Mouse (Mus musculus) lung, postnatal 36 days (tissue): ENCODE results near the gene Tmem268.
A peak's percentile ranks its signal among the peaks of the same experiment; 100 is the strongest.

ENCODE experiments used
- DNase-seq: peaks from one replicate; pipeline ENCODE4 v3.0.0; 2022; ENCODE audit warnings: mixed read lengths

The Tmem268 gene

DNA sequence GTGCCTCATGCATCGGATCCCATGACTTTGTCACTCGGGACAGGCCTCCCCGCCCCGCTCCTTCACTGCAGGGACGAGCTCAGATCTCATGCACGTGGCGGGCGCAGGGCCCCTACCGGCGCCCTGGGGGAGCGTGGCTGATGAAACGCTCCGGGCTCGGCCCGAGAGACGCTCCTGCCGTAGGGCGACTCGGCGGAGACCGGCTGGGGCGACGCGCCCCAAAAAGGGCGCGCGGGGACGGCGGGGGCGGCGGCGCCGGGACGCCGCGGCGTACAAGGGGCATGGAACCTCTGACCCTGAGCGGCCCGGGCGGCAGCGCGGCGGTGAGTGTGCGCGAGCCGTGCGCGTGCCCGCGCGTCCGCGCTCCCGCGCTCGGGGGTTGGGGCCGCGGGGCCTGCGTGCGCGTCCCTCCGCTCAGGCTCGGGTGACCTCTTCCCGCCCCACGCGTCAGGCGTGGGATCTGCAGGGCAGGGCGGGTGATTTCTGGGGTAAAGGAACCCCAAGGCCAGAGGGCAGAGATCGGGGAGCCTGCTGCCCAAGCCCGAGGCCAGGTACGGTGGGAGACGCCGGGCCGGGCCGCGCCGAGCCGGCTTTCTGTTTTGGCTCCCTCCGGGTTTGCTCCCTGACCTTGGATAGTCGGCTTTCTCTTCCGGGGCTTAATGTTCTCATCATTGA lies at the start of gene Tmem268:
Gene Tmem268 (plus strand): TSS at position 375 of the 675 bp plus-strand sequence.
- DNase-seq: peak; percentile 78

DNA sequence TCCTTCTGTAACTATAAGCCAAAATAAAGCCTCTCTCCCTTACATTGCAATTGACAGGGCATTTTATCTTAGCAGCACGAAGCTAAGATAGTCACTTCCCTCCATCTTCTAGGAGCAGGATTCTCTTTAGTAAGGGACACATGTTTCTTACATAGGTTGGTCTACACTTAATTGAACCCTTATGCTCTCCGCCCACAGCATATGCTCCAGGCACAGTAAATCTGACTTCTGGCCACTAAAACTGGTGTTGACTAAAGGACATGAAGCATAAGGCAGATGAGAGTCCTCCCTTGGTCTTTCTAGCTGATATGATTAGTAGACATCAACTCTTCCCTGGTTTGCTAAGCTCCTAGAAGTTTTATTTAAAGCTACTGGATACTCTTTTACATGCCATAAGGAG lies 45.7 kb upstream of the Tmem268 start:
- no peak for DNase-seq

DNA sequence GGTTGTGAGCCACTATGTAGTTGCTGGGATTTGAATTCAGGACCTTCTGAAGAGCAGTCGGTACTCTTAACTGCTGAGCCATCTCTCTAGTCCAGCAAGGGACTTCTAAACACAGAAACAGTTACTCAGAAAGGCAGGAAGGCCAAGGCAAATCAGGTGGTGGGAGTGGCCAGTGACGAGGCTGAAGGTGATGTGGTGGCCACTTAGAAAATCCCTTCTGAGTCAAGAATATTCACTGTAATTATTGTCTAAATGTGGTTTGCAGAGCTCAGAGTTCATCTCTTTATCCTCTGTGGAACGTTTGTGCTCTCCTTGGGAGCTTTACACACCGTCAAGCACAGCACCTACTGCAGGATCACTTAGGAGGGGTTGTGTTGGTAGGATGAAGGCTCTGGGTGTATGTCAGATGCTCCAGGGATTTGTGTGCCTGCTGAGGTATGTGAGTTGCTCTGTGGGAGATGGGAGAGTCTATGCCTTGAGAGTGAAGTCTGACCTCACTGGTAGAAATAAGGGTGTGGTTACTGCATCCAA lies 44.1 kb upstream of the Tmem268 start:
- DNase-seq: no peak

DNA sequence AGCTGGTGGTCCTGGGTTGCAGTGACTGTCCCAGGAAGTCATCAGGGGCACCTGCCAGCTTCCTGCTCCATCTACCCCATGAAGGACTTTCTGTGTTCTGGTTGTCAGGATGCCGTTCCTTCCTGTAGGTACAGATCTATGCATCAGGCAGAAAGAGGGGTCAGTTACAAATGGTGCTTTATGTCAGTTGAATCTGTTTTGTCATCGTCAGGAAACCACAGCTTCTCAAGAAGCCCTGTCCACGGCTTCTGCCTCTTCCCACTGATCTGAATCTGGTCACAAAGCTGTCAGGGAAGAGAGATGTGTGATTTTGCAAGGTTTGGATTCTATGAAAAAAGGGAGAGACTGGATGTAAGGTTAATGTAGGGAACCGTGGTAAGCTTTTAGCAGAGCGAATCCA lies 43.6 kb upstream of the Tmem268 start:
- no peak for DNase-seq

DNA sequence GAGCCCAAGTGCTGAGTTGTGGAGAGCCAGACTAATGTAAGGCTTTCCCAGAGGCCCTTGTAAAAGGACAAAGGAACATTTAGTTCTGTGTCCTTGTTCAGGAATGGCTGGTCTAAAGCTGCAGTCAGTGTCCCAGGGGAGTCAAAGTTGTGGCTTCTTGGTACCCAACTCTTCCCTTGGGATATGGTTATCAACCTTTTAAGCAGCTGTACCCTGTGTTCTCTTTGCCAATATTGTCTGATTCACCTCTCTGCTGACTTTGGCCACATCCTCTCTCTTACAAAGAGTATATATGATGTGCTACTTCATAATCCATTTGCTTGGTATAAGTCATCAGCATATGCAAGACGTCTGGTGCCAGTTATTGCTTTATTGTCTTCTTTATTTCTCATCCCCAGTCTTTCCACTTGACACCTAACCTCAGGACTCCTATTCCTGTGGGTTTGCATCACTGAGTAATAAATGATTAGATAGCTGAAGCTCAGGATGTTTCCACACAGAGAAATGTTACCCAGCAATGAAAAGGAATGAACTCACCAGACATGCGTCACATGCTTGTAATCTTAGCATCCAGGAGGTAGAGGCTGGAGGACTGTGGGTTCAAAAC lies 36.7 kb upstream of the Tmem268 start:
- no peak for DNase-seq

DNA sequence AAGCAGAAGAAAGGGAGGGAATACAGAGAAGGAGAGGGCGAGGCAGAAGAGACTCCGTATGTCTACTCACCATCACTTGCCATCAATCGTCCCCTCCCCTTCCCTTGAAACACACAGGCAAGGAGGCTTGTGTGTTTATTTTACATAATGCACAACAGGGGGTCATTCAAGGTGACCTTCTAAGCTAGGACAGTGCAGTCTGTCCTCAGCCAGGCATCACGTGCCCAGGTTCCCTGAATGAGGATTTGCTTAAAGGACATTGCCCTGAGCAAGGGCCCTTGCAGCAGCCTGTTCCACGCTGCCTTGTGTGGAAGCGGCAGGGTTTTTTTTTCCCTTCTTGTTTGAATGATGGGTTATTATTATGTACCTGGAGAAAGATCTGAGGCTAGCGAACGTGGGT lies 33.1 kb upstream of the Tmem268 start:
- DNase-seq: no peak

DNA sequence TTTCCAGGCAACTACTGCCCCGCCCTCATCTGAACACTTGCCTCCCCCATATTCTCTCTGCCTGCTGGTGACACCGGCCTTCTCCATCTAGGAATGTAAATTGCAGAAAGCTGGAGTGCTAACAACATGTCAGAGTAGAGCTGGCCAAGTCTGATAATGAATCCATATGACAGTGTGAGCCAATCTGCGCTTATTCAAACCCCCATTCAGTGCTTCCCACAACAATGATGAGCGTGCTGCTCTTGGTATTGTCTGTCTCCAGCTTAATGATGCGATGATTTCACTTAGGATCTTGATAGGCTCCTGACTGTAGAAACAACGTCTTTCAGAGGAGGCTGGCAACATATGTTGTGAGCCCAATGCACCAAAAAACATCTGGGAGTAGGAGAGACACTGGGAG lies 29.6 kb upstream of the Tmem268 start:
- no peak for DNase-seq

DNA sequence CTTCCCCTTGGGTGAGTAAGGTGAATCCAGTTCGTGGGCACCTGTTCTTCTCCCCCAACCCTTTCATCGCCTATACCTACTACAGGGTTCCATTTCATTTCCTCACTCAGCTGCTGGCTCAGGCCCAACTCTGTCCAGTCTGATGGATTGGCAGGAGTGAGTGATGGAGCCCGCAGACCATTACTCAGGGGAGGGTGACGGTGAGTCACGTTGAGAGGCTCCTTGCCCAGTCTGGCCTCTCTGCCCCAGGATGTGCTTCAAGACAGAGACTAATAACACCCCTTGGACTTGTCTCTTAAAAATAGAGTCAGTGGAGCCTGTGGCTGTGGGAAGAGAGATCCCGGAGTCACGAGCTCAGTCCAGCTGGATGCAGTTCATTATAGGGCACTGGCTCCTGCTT lies 28.2 kb upstream of the Tmem268 start:
- DNase-seq: no peak

DNA sequence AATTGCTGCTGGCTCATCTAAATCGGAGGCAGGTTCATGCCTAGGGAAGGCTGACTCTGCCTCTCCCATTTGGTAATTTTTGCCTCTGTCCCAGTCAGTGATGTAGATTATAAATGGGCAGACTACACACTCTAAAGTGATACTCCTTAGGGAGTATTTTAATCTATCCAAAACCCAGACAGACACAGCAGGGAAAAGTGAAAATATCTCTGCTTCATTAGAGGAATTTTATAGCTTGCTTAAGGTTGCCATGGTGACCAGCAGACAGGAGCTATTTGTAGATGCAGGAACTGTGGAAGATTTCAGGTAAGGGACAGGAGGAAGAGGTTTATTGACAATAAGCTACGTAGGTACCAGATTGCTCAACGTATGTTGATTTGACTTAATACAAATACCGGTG lies 21.0 kb upstream of the Tmem268 start:
- DNase-seq: no peak

DNA sequence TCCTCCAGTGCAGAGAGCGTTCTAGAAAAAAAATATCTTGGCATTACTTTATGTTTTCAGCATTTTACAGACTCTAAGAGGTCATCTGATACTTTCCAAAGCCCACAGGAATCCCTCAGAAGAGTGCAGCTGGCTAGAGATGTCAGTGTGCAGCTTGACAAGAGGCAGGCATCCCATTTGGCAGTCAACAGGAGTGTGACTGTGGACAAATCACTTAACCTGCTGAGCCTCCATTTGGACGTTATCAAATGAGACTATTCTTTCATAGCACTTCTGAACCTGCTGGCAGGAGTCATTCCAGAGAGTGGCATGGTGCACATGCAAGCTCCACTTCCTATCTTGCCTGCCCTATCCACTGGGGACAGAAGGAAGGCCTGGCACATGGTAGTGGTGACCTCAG lies 16.4 kb upstream of the Tmem268 start:
- peak; percentile 15 for DNase-seq

DNA sequence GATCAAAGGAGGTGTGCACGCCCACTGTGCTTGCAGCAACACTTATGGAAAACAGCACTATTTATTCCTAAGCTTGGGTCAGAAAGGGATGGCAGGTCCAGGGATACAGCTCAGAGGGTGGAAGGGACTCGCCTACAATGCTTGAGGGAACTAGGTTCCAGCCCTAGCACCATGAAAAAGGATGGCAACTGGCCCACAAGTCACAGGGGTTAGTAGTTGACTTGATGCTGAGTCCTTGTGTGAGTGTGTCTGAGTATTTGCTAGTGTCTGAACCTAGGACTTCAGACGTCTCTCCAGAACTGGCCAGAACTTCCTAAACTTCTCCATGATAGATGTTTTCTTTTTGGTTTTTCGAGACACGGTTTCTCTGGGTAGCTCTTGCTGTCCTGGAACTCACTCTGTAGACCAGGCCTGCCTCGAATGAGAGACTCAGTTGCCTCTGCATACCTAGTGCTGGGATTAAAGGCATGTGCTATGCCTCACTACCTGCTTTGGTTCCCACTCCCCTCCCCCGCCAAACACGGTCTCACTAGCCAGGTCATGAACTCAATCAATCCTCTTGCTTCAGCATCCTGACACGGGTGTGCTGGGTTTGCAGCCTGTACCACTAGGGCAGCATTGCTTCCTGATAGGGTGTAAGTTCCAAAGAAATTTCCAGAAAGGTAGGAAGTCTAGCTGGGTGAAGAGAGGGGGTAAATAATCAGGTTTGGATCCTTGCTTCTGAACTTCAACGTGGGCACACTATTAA lies 14.7 kb upstream of the Tmem268 start:
- peak; percentile 28 for DNase-seq

DNA sequence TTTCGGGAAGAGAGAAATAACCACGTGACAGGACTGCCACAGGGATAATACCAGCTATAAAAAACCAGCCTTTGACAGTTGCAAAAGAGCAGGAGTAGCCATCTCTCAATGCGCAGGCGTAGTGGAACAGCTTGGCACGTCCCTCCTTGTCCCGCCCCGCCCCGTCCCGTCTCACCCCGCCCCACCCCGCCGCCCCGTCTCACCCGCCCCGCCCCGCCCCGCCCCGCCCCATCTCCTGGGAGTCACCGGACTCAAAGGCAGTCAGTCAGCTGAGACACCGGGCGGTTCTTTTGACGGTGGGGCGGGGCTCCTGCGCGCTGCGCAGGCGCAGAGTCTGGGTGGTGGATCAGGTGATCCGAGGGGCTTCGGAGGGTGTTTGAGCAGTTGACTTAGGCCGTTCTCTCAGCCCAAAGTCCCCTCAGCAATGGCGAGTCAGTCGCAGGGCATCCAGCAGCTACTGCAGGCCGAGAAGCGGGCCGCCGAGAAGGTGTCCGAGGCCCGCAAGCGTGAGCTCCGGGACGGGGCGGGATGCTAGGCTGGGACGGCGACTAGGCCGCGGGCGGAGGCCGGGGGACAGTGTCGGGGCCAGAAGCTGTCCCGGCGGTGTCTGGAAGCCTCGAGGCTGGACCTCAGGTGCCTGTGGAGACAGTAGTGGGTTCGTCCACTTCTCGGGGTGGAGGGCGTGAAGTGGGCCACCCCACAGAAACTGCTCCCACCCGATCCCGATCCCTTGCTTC lies 13.9 kb upstream of the Tmem268 start, which contains the start of gene Atp6v1g1:
Gene Atp6v1g1 (plus strand): TSS at position 279 of the 737 bp plus-strand sequence.
- DNase-seq: peak; percentile 98

DNA sequence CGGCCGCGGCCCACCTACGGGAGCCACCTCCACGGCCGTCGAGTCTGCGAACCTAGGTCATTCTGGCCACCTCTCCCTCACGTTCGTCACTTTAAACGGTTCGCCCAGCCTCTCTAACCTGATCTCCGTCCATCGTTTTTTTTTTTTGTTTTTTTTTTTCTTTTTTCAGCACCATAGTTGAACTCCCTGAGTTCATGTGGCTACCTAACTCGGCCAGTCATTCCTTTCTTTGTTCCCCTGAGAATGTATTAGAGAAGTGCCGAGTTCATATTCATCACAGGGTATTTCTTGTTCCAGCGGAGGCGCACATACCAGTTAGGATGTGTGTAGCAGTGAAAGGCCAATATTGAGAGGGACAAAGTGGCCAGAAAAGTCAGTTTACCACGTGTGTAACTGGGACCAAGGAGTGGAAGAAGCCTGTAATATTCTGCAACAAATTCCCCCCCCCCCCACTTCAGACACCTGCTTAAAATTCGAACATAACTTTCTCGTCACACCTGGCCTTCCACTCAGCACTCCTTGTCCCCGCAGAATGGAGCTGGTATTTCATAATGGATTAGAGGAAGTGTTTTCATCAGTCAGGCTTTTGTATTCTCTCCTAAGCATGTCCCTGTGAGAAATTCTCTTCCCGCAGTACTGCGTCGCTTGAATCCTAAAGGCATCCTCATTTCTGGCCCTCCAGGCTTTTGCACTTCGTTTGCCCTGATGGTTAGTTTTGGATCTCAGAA lies 13.2 kb upstream of the Tmem268 start:
- peak; percentile 62 for DNase-seq

DNA sequence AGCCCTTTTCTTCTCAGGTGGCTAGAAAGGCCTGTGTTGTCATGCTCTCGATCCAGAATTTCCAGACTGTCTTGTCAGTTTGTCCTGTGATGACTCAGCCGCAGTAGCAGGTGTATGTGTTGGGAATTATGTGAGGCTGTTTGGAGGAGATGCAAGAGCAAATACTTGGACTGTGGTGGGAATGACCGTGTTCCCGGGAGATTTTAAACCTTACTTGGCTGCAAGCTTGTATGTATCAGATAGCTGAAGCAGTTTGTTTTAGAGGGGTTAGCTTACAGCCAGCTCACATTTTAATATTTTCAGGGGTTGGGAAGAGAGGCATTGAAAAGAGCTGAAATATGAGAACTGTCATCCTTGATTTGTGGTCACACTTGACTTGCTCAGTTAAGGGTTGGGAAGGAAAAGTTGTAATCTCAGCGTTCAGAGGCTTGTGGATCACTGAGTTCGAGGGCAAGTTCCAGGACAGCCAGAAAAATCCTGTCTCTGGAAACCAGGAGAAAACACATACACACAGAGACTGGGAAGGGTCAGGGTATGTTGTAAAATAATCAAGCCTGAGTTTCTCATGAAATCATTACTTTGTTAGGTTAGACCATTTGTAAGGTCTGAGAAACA lies 12.0 kb upstream of the Tmem268 start:
- peak; percentile 7 for DNase-seq

DNA sequence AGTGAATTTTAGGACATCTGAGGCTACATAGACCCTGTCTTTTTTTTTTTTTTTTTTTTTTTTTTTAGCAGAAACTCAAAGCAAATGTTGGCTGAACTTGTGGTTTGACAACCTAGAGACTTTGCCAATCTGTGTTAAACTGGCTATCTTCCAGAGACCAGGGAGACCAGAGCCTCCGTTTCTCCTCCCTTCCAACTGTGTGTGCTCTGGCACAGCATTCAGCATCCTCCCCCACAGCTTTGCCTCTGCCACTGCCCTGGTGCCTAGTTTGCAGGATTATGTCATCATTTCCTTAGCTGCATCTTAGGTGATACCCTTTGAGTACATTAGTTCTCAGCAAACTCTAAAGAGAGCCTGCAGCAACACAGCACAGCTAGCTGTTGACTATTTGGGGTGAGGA lies 10.8 kb upstream of the Tmem268 start:
- DNase-seq: no peak

DNA sequence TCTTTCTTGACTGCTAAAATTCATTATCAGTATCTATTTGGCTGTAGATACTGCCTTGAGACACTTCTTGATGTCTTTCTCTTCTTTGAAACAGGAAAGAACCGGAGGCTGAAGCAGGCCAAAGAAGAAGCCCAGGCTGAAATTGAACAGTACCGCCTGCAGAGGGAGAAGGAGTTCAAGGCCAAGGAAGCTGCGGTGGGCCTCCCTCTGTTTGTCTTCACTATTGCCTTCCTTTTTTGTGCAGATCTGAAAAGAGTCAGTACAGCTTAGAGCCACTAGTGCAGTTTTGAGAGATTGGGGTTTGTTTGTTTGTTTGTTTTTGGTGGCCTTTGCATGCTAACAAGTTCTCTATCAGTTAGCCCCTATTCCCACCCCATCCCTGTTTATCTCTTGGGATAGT lies 10.1 kb upstream of the Tmem268 start:
- DNase-seq: no peak

DNA sequence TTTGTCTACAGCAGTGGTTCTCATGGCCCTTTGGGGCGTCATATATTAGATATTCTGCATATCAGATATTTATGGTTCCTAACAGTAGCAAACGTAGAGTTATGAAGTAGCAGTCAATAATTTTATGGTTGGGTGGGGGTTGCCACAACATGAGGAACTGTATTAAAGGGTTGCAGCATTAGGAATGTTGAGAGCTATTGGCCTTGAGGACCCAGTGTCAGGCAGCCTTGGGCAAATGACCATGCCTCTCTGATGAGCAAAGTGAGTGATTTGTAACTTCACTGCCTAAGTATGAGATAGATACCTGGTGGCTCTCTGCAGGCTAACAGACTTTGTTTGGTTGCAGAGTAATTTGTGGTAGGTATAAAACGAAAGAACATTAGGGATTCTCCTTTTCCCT lies 7.7 kb upstream of the Tmem268 start:
- no peak for DNase-seq

DNA sequence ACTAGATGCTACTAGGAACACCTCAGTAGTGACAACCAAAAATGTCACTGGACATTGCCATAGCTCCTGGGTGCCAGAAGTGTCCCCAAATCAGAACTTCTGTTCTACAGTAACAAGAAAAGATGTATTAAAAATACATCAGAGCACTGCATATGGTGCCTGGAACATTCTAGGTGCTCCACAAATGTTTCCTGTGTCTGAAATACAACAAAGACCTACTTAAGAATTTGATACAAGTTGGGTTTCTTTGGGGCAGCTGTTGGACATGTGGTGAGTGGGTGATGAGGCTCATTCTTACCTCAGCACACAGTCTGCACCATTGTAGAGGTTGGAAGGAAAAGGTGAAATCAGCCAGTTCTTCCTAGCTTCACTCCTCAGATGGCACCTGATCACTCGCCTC lies 5.7 kb upstream of the Tmem268 start:
- no peak for DNase-seq

DNA sequence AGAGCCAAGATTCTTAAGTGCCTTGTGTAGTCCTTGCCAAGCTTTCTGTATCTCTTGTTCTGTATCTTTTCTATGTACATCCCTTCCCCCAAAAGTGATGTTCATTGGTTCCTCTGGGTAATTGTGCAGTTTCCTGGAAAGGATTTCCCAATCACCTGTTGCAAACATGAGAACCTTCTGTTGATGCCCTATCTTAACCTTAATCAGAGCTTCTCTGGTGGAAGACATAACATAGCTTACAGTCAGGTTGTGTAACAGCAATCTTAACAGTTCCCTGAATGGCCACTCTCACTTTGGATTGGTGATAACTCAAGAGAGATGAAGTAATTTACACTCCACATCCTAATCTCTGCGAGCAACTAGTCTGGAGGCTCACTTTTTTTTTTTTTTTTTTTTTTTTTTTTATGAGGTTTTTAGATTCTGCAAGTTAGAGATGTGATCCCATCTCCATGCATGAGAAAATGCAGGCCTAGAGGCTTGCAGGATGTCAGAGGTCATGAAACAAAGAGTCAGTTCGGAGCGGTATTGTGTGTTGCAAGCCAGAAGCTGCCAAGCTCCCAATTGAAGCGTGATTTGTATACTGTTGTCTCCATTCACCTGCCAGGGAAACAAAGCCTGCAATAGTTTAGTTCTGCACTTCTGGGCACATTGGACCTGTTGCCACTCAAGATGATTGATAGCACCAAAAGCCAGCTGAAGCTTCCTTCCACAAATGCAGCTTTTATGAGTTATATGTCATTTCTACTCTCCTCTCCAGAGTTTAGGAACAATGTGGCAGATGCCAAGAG lies 4.6 kb upstream of the Tmem268 start:
- DNase-seq: peak; percentile 70

DNA sequence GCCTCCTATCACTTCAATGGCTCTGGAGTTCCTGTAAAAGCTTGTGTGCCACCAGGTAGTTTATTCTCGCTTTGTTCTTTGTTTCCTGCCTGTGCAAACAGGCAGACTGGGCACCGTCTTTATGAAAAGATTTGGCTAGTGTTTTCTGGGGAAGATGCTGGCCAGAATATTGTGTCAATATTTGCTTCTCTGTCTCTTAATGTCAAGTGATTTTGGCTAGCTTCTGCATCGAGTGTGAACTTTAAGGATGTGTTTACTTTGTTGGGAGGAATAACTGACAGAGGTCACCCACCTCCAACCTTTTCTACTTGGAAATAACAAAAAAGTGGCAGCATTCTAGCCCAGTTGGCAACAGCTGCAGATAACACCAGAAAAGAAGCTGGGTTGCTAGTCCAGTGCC lies 4.0 kb upstream of the Tmem268 start:
- DNase-seq: peak; percentile 64

DNA sequence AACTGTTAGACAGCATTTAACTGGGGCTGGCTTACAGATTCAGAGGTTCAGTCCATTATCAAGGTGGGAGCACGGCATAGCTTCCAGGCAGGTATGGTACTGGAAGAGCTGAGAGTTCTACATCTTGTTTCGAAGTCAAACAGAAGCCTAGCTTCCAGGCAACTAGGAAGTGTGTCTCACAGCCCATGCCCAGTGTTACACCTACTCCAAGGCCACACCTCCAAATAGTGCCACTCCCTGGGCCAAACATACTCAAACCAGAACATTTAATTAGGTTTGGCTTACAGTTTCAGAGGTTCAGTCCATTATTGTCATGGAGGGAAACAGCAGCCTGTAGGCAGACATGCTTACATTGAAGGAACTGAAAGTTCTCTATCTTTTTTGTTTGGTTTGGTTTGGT lies 3.5 kb upstream of the Tmem268 start:
- peak; percentile 57 for DNase-seq
